Mouse (Mus musculus): ENCODE measurements around the gene Sbp. TPM values are rescaled to one million over a fixed set of nuclear protein-coding genes. Genes with fewer than 3 reads are reported as not detected.
"Not testable (repeated sequence)": the region's sequence is repeated elsewhere in the genome, so short reads cannot be mapped to it uniquely, and the experiment has no call there.

Sbp gene
- polyA plus RNA-seq (2015; fragmentation: Nextera tagmentation; extraction: Ambion mirVana) = not detected in 2 replicates

GRCm38 (mm10) chr17:23941372-23941771 lies at the start of gene Sbp:
Gene Sbp, plus strand, starts transcription at chr17:23941672.
- H3K27me3 ChIP-seq (ENCODE audit: control insufficient read depth, insufficient read depth, low read length) = no peaks in the 10 kb centered on the region
- no peak within 1 kb of the TSS for H3K4me2 ChIP-seq (ENCODE audit: low read depth, low read length)
- H3K4me3 ChIP-seq (ENCODE audit: low read length) = no peak within 1 kb of the TSS
- H3K9ac ChIP-seq (ENCODE audit: low read length) = no peak within 1 kb of the TSS
- no peaks in the 10 kb centered on the region for H3K9me3 ChIP-seq (replicated peaks; ENCODE audit: control insufficient read depth, low read length)
- no peak within 1 kb of the TSS for H3K27ac ChIP-seq (ENCODE audit: low read length)
- no peak for ATAC-seq (replicated peaks; ENCODE audit: extremely low read depth, insufficient read depth, low FRiP score)
- H3K4me1 ChIP-seq (ENCODE audit: control insufficient read depth, insufficient read depth, low read length) = no peaks in the 10 kb centered on the region
- no peaks in the 10 kb centered on the region for H3K36me3 ChIP-seq (ENCODE audit: control insufficient read depth, insufficient read depth)

- not testable (repeated sequence) for H3K4me1 ChIP-seq (ENCODE audit: control insufficient read depth, insufficient read depth, low read length); H3K4me2 ChIP-seq (ENCODE audit: low read depth, low read length); ATAC-seq (replicated peaks; ENCODE audit: extremely low read depth, insufficient read depth, low FRiP score); H3K27me3 ChIP-seq (ENCODE audit: control insufficient read depth, insufficient read depth, low read length); H3K9ac ChIP-seq (ENCODE audit: low read length); H3K27ac ChIP-seq (ENCODE audit: low read length); H3K36me3 ChIP-seq (ENCODE audit: control insufficient read depth, insufficient read depth); H3K9me3 ChIP-seq (replicated peaks; ENCODE audit: control insufficient read depth, low read length); H3K4me3 ChIP-seq (ENCODE audit: low read length)
- 54% methylated on average over 4 of the region's 4 CpGs for WGBS
These were observed 24.3 kb upstream of the Sbp start, which contains the start of gene Dcpp3 for GRCm38 (mm10) chr17:23917158-23917557. Gene Dcpp3, plus strand, starts transcription at chr17:23917458.

GRCm38 (mm10) chr17:23924531-23925007 lies 16.9 kb upstream of the Sbp start:
- H3K27me3 ChIP-seq (ENCODE audit: control insufficient read depth, insufficient read depth, low read length) = no peaks in the 10 kb centered on the region
- peak overlapping the region; percentile 75 for H3K9ac ChIP-seq (ENCODE audit: low read length)
- H3K27ac ChIP-seq (ENCODE audit: low read length) = peak overlapping the region; percentile 95
- peak; percentile 99 for ATAC-seq (replicated peaks; ENCODE audit: extremely low read depth, insufficient read depth, low FRiP score)
- H3K9me3 ChIP-seq (replicated peaks; ENCODE audit: control insufficient read depth, low read length) = no peaks in the 10 kb centered on the region
- peak overlapping the region; percentile 69 for H3K4me2 ChIP-seq (ENCODE audit: low read depth, low read length)
- H3K36me3 ChIP-seq (ENCODE audit: control insufficient read depth, insufficient read depth) = no peaks in the 10 kb centered on the region
- H3K4me3 ChIP-seq (ENCODE audit: low read length) = peak overlapping the region; percentile 57
- under 1% methylated on average over 29 of the region's 29 CpGs for WGBS
- H3K4me1 ChIP-seq (ENCODE audit: control insufficient read depth, insufficient read depth, low read length) = peaks cover 8% of the 10 kb centered on the region

- WGBS = under 1% methylated on average over 14 of the region's 14 CpGs
- peak; percentile 81 for ATAC-seq (replicated peaks; ENCODE audit: extremely low read depth, insufficient read depth, low FRiP score)
- Histone ChIP-seq H3K4me2 (ENCODE audit: low read depth, low read length) (peak overlapping the region; percentile 69), H3K27me3 (ENCODE audit: control insufficient read depth, insufficient read depth, low read length) (no peaks in the 10 kb centered on the region), H3K9ac (ENCODE audit: low read length) (peak overlapping the region; percentile 75), H3K36me3 (ENCODE audit: control insufficient read depth, insufficient read depth) (no peaks in the 10 kb centered on the region), H3K4me1 (ENCODE audit: control insufficient read depth, insufficient read depth, low read length) (peaks cover 8% of the 10 kb centered on the region), H3K4me3 (ENCODE audit: low read length) (peak overlapping the region; percentile 57), H3K9me3 (replicated peaks; ENCODE audit: control insufficient read depth, low read length) (no peaks in the 10 kb centered on the region), H3K27ac (ENCODE audit: low read length) (peak overlapping the region; percentile 95)
These were observed 16.4 kb upstream of the Sbp start for GRCm38 (mm10) chr17:23925090-23925493.

- H3K4me1 ChIP-seq (ENCODE audit: control insufficient read depth, insufficient read depth, low read length) = no peaks in the 10 kb centered on the region
- H3K9ac ChIP-seq (ENCODE audit: low read length) = no peak overlapping the region
- H3K36me3 ChIP-seq (ENCODE audit: control insufficient read depth, insufficient read depth) = no peaks in the 10 kb centered on the region
- no peak overlapping the region for H3K4me2 ChIP-seq (ENCODE audit: low read depth, low read length)
- H3K27me3 ChIP-seq (ENCODE audit: control insufficient read depth, insufficient read depth, low read length) = no peaks in the 10 kb centered on the region
- ATAC-seq (replicated peaks; ENCODE audit: extremely low read depth, insufficient read depth, low FRiP score) = no peak
- H3K4me3 ChIP-seq (ENCODE audit: low read length) = no peak overlapping the region
- H3K27ac ChIP-seq (ENCODE audit: low read length) = no peak overlapping the region
- WGBS = 60% methylated on average over 5 of the region's 5 CpGs
- no peaks in the 10 kb centered on the region for H3K9me3 ChIP-seq (replicated peaks; ENCODE audit: control insufficient read depth, low read length)
These were observed 10.3 kb upstream of the Sbp start for GRCm38 (mm10) chr17:23931157-23931556.

GRCm38 (mm10) chr17:23947486-23947885 lies 6.0 kb downstream of the Sbp start:
- H3K9ac ChIP-seq (ENCODE audit: low read length); H3K9me3 ChIP-seq (replicated peaks; ENCODE audit: control insufficient read depth, low read length); H3K27me3 ChIP-seq (ENCODE audit: control insufficient read depth, insufficient read depth, low read length); H3K27ac ChIP-seq (ENCODE audit: low read length); H3K36me3 ChIP-seq (ENCODE audit: control insufficient read depth, insufficient read depth); H3K4me2 ChIP-seq (ENCODE audit: low read depth, low read length); ATAC-seq (replicated peaks; ENCODE audit: extremely low read depth, insufficient read depth, low FRiP score); H3K4me3 ChIP-seq (ENCODE audit: low read length); H3K4me1 ChIP-seq (ENCODE audit: control insufficient read depth, insufficient read depth, low read length): not testable (repeated sequence)
- 71% methylated on average over 4 of the region's 4 CpGs for WGBS

GRCm38 (mm10) chr17:23949068-23949467 lies 7.6 kb downstream of the Sbp start:
- H3K27ac ChIP-seq (ENCODE audit: low read length) = no peak overlapping the region
- no peak overlapping the region for H3K4me3 ChIP-seq (ENCODE audit: low read length)
- no peaks in the 10 kb centered on the region for H3K36me3 ChIP-seq (ENCODE audit: control insufficient read depth, insufficient read depth)
- no peaks in the 10 kb centered on the region for H3K4me1 ChIP-seq (ENCODE audit: control insufficient read depth, insufficient read depth, low read length)
- H3K27me3 ChIP-seq (ENCODE audit: control insufficient read depth, insufficient read depth, low read length) = no peaks in the 10 kb centered on the region
- H3K4me2 ChIP-seq (ENCODE audit: low read depth, low read length) = no peak overlapping the region
- WGBS = 70% methylated on average over 2 of the region's 2 CpGs
- no peaks in the 10 kb centered on the region for H3K9me3 ChIP-seq (replicated peaks; ENCODE audit: control insufficient read depth, low read length)
- ATAC-seq (replicated peaks; ENCODE audit: extremely low read depth, insufficient read depth, low FRiP score) = no peak
- no peak overlapping the region for H3K9ac ChIP-seq (ENCODE audit: low read length)

GRCm38 (mm10) chr17:23950828-23951227 lies 9.4 kb downstream of the Sbp start:
- 67% methylated on average over 4 of the region's 4 CpGs for WGBS
- not testable (repeated sequence) for H3K4me3 ChIP-seq (ENCODE audit: low read length); H3K9ac ChIP-seq (ENCODE audit: low read length); H3K36me3 ChIP-seq (ENCODE audit: control insufficient read depth, insufficient read depth); ATAC-seq (replicated peaks; ENCODE audit: extremely low read depth, insufficient read depth, low FRiP score); H3K4me1 ChIP-seq (ENCODE audit: control insufficient read depth, insufficient read depth, low read length); H3K9me3 ChIP-seq (replicated peaks; ENCODE audit: control insufficient read depth, low read length); H3K27ac ChIP-seq (ENCODE audit: low read length); H3K27me3 ChIP-seq (ENCODE audit: control insufficient read depth, insufficient read depth, low read length); H3K4me2 ChIP-seq (ENCODE audit: low read depth, low read length)

- H3K9ac ChIP-seq (ENCODE audit: low read length) = no peak within 1 kb of the TSS
- 77% methylated on average over 5 of the region's 5 CpGs for WGBS
- H3K27ac ChIP-seq (ENCODE audit: low read length) = no peak within 1 kb of the TSS
- H3K36me3 ChIP-seq (ENCODE audit: control insufficient read depth, insufficient read depth) = no peaks in the 10 kb centered on the region
- H3K4me2 ChIP-seq (ENCODE audit: low read depth, low read length) = no peak within 1 kb of the TSS
- no peaks in the 10 kb centered on the region for H3K9me3 ChIP-seq (replicated peaks; ENCODE audit: control insufficient read depth, low read length)
- no peaks in the 10 kb centered on the region for H3K4me1 ChIP-seq (ENCODE audit: control insufficient read depth, insufficient read depth, low read length)
- no peak within 1 kb of the TSS for H3K4me3 ChIP-seq (ENCODE audit: low read length)
- no peak for ATAC-seq (replicated peaks; ENCODE audit: extremely low read depth, insufficient read depth, low FRiP score)
- H3K27me3 ChIP-seq (ENCODE audit: control insufficient read depth, insufficient read depth, low read length) = no peaks in the 10 kb centered on the region
These were observed 13.7 kb downstream of the Sbp start, which contains the start of gene Sbpl for GRCm38 (mm10) chr17:23955174-23955573. Gene Sbpl, minus strand, starts transcription at chr17:23955274.

Measured in heart, embryonic 16.5 days (tissue).